Mouse (Mus musculus) liver, adult 2 months (tissue): ENCODE data around the gene Rfx1.

Experiments used
- CTCF ChIP-seq: fragments of 200-500 bp; IDR thresholded peaks from 2 replicates; pipeline ENCODE4 v1.5.1; 2011; ENCODE audit warnings: low read depth, low read length, control low read depth
- POLR2A ChIP-seq: fragments of 200-500 bp; IDR thresholded peaks from 2 replicates; pipeline ENCODE4 v1.6.1; 2011; ENCODE audit warnings: low read length, control low read depth; ENCODE audit not compliant: insufficient read depth; ENCODE audit errors: extremely low read depth

DNA sequence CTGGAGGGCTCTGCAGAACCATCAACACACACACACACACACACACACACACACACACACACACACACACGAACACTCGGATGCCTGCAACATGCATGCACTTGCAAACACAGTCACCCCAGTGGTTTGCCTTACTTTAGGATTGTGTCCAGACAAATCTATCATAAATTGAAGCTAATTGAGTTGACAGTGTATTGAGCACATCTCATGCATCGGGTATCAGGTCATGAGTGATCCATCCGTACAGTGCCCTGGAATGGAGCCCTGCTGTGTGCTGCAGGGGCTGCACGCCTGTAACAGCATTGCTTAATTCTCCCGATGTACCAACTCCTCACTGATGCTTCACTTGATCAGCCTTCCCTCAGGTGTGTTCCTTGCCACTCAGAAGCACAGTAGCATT lies 49.0 kb downstream of the Rfx1 start:
- no peak for TF ChIP-seq CTCF
- no peak for TF ChIP-seq POLR2A
